Mouse (Mus musculus): Measurements from ENCODE around the gene Zfp207.
A peak's percentile ranks its signal among the peaks of the same experiment; 100 is the strongest.
"Not testable (repeated sequence)": the region's sequence is repeated elsewhere in the genome, so short reads cannot be mapped to it uniquely, and the experiment has no call there.

The Zfp207 gene

DNA sequence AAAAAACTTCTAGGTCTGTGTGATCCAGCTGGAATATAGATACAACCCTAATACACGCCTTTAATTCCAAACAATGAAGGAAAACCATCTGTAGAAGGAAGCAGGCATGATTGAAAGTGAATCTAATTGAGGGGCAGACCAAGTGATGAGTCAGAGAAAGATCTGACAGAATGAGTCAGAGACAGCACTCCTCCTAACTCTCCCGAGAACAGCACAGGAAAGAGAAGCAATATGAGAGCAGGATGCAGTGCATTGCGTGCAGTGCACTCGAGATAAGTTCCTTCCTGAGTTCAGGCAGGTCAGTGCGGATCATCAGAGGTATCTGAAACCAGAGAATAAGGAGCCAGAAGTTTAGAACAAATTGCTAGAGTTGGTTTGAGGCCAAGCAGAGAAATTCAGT lies 34.0 kb downstream of the Zfp207 start:
- no peak for DNase-seq (ENCODE audit: low spot score)

DNA sequence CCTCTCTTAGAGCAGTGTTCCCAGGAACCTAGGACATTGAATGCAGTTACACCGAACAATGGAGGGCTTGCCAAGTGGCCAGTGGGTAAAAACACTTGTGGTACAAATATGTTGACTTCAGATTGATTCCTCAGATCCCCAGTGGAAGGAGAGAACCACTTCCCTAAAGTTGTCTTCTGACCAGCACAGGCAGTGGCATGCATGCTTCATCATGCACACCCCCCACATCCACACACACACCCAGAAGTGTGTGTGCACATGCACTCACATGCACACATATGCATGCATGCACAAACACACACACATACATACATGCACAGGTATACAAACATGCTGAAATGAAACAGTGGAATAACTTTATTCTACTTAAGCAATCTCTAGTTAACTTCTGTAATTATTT lies 36.7 kb downstream of the Zfp207 start:
- no peak for DNase-seq (ENCODE audit: low spot score)

DNA sequence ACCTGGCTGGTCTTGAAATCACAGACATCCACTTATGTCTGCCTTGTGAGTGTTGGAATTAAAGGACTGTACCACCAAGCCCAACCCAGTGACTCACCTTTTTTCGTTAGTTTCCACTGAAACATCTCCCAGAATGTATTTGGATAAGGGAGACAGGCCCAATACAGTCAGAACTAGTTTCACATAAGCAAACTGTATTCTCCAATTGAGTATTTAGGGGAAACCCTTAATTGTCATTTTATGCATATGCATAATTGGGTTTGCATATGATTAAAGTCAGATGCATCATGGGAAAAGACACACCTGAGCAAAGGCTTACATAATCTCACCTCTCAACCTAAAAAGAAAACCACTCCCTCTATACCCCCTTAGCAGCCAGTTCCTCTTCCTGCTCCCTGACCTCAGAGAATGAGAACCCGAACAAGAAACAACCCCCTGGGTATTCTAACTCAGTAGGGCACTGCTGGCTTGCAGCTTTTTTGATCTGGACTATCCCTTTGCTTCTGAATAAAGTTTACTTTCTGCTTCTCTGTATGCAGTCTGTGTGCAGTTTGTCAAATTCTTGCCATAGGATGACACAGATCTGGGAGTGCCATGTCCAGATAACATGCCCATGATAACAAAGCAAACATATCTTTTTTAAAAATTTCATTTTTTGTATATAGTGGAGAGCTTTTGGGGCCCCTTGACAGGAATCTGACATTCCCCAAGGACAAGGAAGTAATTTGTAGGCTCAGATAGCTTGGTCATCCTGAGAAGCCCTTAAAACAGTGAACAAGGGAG lies 37.3 kb downstream of the Zfp207 start:
- no peak for DNase-seq (ENCODE audit: low spot score)

DNA sequence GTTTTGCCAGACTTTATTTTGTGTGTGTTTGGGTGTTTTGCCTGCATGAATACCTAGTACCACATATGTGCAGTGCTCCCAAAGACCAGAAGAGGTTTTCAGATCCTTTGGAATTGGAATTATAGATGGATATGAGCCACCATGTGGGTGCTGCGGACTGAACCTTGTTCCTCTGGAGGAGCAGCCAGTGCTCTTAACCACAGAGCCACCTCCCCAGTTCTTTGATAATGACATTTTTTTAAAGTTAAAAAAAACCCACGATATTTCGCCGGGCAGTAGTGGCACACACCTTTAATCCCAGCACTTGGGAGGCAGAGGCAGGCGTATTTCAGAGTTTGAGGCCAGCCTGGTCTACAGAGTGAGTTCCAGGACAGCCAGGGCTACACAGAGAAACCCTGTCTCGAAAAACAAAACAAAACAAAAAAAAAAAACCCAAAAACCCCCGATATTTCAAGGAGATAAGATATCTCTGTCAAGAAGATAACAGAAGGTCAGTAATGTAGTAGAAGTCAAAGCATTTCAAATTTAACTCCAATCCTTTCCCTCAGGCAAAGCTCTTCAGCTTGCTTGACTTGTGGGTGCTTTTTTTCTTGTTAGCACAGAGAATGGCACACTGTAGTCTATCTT lies 38.5 kb downstream of the Zfp207 start:
- DNase-seq (ENCODE audit: low spot score): no peak

DNA sequence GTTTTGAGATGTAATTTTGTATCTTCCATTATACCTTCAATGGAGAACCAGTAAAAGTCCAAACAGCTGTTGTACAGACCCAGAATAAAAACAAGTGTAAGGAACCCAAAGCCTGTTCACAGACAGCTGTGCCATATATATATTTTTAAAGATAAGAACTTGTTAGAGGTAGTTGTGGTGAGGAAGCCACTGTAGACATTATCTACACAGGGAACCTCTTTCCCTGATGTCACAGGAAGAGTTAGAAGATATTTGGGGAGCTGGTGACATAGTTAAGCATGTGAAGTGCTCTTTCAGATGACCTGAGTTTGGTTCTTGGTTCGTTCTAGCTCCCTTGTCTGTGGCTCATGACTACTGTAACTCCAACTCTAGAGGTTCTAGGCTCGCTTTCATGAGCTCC lies 41.6 kb downstream of the Zfp207 start:
- no peak for DNase-seq (ENCODE audit: low spot score)

DNA sequence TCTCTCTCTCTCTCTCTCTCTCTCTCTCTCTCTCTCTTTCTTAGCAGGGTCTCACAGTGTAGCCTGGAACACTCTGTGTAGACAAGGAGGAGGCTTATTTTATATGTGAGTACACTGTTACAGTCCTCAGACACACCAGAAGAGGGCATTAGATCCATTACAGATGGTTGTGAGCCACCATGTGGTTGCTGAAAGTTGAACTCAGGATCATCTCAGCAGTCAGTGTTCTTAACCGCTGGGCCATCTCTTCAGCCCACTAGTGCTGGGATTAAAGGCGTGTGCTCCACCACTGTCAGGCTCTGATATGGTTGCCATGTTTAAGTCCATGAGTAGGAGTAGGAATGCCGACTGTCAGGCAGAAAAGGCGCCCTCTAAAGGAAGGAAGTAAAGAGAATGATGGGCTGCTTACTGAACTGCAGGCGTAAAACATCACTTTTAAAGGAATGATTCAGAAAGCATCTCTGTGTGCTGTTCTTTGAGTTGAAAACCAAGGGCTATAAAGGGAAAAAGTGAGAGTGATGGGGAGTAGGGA lies 42.2 kb downstream of the Zfp207 start:
- DNase-seq (ENCODE audit: low spot score): no peak

DNA sequence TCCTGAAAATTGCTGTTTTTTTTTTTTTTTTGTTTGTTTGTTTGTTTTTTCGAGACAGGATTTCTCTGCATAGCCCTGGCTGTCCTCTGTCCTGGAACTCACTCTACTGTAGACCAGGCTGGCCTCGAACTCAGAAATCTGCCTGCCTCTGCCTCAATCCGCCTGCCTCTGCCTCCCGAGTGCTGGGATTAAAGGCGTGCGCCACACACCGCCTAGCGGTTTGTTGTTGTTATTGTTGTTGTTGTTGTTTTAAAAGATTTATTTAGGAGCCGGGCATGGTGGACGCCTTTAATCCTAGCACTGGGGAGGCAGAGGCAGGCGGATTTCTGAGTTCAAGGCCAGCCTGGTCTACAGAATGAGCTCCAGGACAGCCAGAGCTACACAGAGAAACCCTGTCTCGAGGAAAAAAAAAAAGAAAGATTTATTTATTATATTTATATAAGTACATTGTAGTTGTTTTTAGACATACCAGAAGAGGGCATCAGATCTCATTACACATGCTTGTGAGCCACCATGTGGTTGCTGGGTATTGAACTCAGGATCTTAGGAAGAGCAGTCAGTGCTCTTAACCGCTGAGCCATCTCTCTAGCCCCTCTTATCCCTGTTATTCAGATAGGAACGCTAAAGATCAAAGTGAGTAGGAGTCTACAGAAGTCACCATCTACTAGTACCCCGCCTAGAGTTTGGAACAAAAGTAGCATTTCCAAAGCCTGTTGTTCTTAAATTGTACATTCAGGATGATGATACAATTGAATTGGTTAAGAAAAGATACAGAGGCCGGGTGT lies 43.1 kb downstream of the Zfp207 start:
- not testable (repeated sequence) for DNase-seq (ENCODE audit: low spot score)

DNA sequence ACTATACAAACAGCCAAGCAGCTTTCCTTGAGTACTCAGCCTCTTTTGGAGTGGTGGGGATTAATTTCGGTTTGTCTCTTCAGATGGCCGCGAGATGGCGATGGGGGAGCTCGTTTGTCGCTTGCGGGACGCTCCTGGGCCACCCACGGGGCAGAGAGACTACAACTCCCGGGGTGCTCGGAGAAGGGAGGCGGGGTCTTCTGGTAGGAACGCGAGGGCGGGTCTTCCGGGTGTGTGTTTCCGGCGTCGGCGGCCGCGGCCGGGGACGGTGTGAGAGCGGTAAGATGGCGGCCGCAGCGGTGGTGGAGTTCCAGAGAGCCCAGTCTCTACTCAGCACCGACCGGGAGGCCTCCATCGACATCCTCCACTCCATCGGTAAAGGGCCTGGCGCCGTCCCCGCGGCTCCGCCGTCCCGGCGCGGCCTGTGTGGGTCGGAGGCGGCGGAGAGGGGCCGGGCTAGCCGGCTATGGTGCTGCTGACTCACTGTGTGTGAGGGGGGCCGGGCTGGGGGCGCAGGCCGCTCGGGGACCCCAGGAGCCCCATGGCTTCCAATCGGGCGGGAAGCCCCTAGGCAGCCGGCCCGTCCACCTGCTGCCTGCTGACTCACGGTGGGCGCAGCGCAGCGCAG lies 45.4 kb downstream of the Zfp207 start, which contains the start of gene Psmd11:
Gene Psmd11, plus strand, starts transcription at position 235 of the 628 bp plus-strand sequence.
- peak; percentile 97 for DNase-seq (ENCODE audit: low spot score)

DNA sequence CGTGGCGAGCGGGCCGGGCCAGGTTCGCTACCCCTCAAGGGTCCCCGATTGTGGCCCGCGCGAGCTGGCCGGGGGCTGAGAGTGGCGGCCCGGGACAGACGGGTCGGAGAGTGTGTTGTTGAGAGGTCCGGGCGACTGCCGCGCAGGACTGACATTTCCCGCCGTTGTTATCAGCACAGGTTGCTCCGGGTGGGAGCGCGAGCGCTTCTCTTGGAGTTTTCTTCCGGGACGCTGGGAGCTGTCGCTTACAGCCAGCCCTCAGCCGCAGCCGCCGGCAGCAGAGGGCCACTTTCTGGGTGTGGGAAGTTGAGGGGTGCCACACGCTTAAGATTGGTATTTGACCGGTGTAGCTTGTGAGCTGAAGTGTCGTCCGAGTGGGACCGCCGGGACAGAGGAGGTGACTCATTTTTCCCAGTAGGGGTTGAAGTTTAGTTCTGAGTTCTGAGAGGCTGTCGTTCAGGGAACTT lies 46.0 kb downstream of the Zfp207 start:
- DNase-seq (ENCODE audit: low spot score): peak; percentile 40

DNA sequence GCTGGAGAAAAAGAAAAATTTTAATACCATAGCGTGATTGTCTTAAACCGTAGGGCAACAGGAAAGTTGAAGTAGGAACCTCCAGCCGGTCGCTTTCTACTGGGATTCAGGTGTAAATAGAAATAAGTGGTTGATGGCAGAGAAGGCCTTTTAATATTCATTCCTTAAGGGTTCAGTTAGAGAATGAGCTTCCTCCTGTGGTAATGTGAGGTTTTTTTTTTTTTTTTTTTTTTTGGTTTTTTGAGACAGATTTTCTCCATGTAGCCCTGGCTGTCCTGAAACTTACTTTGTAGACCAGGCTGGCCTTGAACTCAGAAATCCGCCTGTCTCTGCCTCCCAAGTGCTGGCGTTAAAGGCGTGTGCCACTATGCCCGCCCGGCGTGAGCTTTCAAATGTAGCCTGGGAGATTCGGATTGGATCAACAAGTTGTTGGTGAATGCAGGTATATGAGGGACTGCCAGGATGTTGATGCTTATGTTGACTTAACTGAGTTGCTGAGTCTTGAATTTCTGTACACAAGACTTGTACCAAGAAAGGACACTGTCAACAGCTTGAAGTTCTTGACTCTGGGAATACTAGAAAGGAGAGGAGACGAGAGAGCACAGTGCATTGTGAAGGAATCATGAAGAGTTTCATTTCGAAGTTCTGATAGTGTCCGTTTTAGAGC lies 46.6 kb downstream of the Zfp207 start:
- no peak for DNase-seq (ENCODE audit: low spot score)

DNA sequence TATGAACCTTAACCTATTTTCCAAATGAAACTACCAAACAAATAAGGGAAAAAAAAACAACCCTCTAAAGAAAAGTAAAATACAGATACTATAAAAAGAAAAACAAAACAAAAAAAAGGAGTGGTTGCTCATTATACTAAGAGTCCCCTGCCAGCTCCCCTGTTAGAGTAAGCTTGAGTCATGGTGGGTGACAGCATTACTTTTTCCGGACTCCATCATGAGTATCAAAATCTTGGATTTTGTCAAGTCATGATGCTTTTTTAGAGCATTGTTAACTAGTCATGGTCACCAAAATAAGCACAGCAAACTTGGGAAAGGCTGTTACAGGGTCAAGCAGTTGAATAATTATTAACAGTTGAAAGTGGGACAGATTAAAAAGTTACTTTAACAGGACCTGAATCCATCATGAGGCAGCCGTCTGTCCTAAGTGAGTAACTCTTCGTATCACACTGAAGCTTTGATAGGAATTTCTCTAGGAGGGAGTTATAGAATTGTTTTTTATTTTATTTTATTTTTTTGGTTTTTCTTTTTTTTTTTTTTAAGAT lies 47.4 kb downstream of the Zfp207 start:
- no peak for DNase-seq (ENCODE audit: low spot score)

DNA sequence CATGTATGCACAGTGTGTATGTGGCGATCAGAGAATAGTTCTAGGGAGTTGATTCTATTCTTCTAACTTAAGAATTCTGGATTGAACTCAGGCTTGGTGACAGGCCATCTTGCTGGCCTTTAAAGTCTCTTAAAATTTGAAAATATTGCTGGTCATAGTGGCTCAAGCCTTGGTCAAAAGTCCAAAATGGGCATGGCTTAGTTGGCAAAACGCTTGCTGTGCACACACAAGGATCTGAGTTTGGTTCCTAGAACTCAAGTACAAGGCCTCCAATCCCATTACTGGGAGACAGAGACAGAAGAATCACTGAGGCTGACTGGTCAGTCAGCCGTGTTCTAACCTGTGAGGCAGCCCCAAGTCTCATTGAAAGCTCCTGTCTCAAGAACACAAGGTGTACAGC lies 63.8 kb downstream of the Zfp207 start:
- no peak for DNase-seq (ENCODE audit: low spot score)

DNA sequence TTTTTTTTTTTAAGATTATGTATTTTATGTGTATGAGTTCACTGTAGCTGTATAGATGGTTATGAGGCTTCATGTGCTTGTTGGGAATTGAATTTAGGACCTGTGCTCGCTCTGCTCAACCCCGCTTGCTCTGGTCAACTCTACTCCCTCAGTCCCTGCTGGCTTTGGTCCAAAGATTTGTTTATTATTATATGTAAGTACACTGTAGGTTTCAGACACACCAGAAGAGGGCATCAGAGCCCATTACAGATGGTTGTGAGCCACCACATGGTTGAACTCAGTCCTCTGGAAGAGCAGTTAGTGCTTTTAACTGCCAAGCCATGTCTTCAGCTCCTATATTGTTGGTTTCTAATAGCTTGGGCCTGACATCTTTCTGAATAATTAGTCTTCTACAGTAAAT lies 66.8 kb downstream of the Zfp207 start:
- no peak for DNase-seq (ENCODE audit: low spot score)

DNA sequence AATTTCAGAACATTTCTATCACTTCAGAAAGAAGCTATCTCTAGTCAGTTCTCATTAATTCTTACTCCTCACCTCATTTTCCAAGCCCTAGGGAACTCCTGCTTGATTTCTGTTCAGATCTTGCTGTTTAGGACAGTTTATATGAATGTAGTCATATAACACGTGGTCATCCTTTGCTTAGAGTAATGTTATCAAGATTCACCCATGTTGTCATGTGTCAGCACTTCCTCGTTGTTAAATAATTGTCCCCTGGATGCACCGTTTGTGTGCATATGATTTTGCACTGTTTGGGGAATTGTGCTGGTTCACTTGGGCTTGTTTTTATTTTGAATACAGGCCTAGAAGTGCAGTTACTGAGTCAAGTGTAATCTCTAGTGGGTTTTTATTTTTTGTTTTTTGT lies 69.2 kb downstream of the Zfp207 start:
- no peak for DNase-seq (ENCODE audit: low spot score)

DNA sequence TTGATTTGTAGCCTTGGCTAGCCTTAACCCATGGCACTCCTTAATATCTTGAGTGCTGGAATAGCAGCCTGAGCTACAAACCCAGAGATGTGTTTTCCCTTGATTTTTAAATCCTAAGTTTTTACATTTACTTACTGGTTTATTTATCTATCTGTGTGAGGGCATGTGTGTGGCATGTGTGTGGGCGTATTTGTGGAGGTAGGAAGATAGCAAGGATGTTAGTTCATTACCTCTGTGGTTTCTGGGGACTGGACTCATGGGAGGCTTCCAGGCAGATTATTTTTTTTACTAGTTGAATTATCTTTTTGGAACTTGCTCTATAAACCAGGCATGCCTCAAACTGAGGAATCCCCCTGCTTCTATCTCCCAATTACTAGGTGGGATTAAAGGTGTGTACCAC lies 70.1 kb downstream of the Zfp207 start:
- DNase-seq (ENCODE audit: low spot score): no peak

All from layer of hippocampus, adult 11-12 months (tissue).